Mouse (Mus musculus): ENCODE measurements around the gene Krt5. TPM values are rescaled to one million over a fixed set of nuclear protein-coding genes. Genes with fewer than 3 reads are reported as not detected.
"Not testable (repeated sequence)": the region's sequence is repeated elsewhere in the genome, so short reads cannot be mapped to it uniquely, and the experiment has no call there.

Krt5 gene
- polyA plus RNA-seq, 1 experiment from 2014 or later = 914 TPM

DNA sequence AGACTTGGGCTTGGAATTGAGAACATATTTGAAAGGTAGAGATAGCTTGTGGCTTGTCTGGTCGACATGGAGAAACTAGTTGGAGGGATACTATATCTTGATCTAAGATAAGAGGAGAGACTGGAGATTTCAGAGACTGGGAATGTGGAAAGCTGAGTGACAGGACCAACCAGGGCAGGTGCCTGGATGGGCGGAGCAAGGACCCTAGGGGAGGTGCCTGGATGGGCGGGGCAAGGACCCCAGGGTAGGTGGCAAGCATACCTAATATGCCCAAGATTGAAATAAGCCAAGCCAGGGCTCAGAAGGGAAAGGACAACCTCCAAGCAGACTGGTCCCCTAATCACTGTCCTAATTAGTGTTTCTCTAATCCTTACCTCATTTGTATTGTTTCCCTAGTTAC is 13.5 kb downstream of the Krt5 start:
- Histone ChIP-seq H3K9me3 (no peaks in the 10 kb centered on the region), H3K9ac (no peak overlapping the region), H3K4me2 (no peak overlapping the region), H3K27me3 (no peaks in the 10 kb centered on the region), H3K4me3 (no peak overlapping the region), H3K36me3 (no peaks in the 10 kb centered on the region), H3K4me1 (no peaks in the 10 kb centered on the region), H3K27ac (no peak overlapping the region)
- WGBS = 49% methylated on average over 3 of the region's 3 CpGs
- ATAC-seq (ENCODE audit: insufficient number of reproducible peaks, low FRiP score, low TSS enrichment, low read depth) = no peak

GRCm38 (mm10) chr15:101697326-101698188 is 15.1 kb downstream of the Krt5 start:
- 69% methylated on average over 8 of the region's 8 CpGs for WGBS
- Histone ChIP-seq H3K27me3 (no peaks in the 10 kb centered on the region), H3K9ac (no peak overlapping the region), H3K4me1 (no peaks in the 10 kb centered on the region), H3K9me3 (no peaks in the 10 kb centered on the region), H3K27ac (no peak overlapping the region), H3K4me2 (no peak overlapping the region), H3K36me3 (no peaks in the 10 kb centered on the region), H3K4me3 (no peak overlapping the region)
- ATAC-seq (ENCODE audit: insufficient number of reproducible peaks, low FRiP score, low TSS enrichment, low read depth) = no peak

DNA sequence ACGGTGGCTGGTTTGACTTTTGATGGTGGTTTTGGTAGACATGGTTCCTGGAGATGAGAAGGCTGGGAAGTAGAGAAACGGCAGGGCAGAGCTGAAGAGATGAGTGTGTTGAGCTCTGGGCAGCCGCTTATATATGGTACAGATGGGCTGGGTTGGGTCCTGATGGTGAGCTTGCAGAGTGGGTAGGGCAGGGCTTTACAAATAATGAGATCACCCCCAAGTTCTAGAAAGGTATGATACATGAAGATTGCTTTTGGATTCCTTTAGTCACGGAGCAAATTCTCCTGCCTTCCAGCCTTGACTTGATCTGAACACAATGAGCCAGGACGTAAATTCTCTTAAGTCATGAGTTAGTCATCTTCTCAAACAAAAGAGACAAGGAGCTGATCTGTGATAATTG is 18.5 kb downstream of the Krt5 start, which contains the start of gene Krt6a:
Gene Krt6a, minus strand, starts transcription at position 101 of the 400 bp plus-strand sequence.
- H3K27me3 ChIP-seq = no peaks in the 10 kb centered on the region
- WGBS = 77% methylated on average over 5 of the region's 5 CpGs
- no peak within 1 kb of the TSS for H3K9ac ChIP-seq
- ATAC-seq (ENCODE audit: insufficient number of reproducible peaks, low FRiP score, low TSS enrichment, low read depth) = no peak
- no peaks in the 10 kb centered on the region for H3K36me3 ChIP-seq
- no peak within 1 kb of the TSS for H3K4me2 ChIP-seq
- no peaks in the 10 kb centered on the region for H3K4me1 ChIP-seq
- H3K9me3 ChIP-seq = no peaks in the 10 kb centered on the region
- H3K27ac ChIP-seq = no peak within 1 kb of the TSS
- no peak within 1 kb of the TSS for H3K4me3 ChIP-seq

GRCm38 (mm10) chr15:101690460-101690859 is 22.2 kb downstream of the Krt5 start:
- H3K36me3 ChIP-seq; H3K4me2 ChIP-seq; ATAC-seq (ENCODE audit: insufficient number of reproducible peaks, low FRiP score, low TSS enrichment, low read depth); H3K9me3 ChIP-seq; H3K9ac ChIP-seq; H3K27ac ChIP-seq; H3K4me1 ChIP-seq; H3K27me3 ChIP-seq; H3K4me3 ChIP-seq: not testable (repeated sequence)
- whole genome bisulfite sequencing = 87% methylated on average over 5 of the region's 5 CpGs

- no peak for ATAC-seq (ENCODE audit: insufficient number of reproducible peaks, low FRiP score, low TSS enrichment, low read depth)
- no peaks in the 10 kb centered on the region for H3K27me3 ChIP-seq
- H3K4me1 ChIP-seq = no peaks in the 10 kb centered on the region
- no peak overlapping the region for H3K4me2 ChIP-seq
- H3K9ac ChIP-seq = no peak overlapping the region
- no peak overlapping the region for H3K4me3 ChIP-seq
- H3K27ac ChIP-seq = no peak overlapping the region
- no peaks in the 10 kb centered on the region for H3K36me3 ChIP-seq
- 59% methylated on average over 2 of the region's 2 CpGs for WGBS
- no peaks in the 10 kb centered on the region for H3K9me3 ChIP-seq
Observed at GRCm38 (mm10) chr15:101688161-101688560, 24.5 kb downstream of the Krt5 start.

DNA sequence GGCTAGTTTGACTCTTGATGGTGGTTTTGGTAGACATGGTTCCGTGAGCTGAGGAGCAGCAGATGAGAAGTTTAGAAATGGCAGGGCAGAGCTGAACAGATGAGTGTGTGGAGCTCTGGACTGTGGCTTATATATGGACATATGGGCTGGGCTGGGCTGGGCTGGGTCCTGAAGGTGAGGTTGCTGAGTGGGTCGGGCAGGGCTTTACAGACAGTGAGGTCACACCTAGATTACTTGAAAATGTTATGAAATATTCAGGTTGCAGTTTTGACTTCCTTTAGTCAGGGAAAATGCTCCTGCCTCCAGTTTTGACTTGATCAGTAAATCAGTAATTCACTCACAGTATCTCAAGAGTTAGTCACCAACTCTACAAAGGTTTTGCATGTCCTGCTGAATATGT is 32.5 kb downstream of the Krt5 start, which contains the start of gene Krt6b:
Gene Krt6b, minus strand, starts transcription at position 101 of the 400 bp plus-strand sequence.
- H3K9me3 ChIP-seq = no peaks in the 10 kb centered on the region
- H3K9ac ChIP-seq = no peak within 1 kb of the TSS
- H3K4me1 ChIP-seq = no peaks in the 10 kb centered on the region
- WGBS = 83% methylated on average over 2 of the region's 2 CpGs
- H3K4me3 ChIP-seq = no peak within 1 kb of the TSS
- no peak within 1 kb of the TSS for H3K27ac ChIP-seq
- no peaks in the 10 kb centered on the region for H3K27me3 ChIP-seq
- no peak for ATAC-seq (ENCODE audit: insufficient number of reproducible peaks, low FRiP score, low TSS enrichment, low read depth)
- H3K4me2 ChIP-seq = no peak within 1 kb of the TSS
- no peaks in the 10 kb centered on the region for H3K36me3 ChIP-seq

GRCm38 (mm10) chr15:101675978-101676377 is 36.7 kb downstream of the Krt5 start:
- Histone ChIP-seq H3K9ac (no peak overlapping the region), H3K27ac (no peak overlapping the region)
- 81% methylated on average over 1 of the region's 1 CpGs for WGBS

More at GRCm38 (mm10) chr15:101675978-101676377, 36.7 kb downstream of the Krt5 start:
- Histone ChIP-seq H3K27me3 (no peaks in the 10 kb centered on the region), H3K4me1 (no peaks in the 10 kb centered on the region), H3K36me3 (no peaks in the 10 kb centered on the region), H3K4me3 (no peak overlapping the region), H3K4me2 (no peak overlapping the region), H3K9me3 (no peaks in the 10 kb centered on the region)
- ATAC-seq (ENCODE audit: insufficient number of reproducible peaks, low FRiP score, low TSS enrichment, low read depth) = no peak

Small RNAs within 50 kb of the gene (microRNA-seq; reads per million reads assigned to microRNA genes)
- gene Gm44323 (not detected), gene Gm44342 (not detected), gene Gm44383 (not detected)

Other genes starting within 250 kb of the Krt5 start
- gene Krt81, start 249.1 kb downstream of the Krt5 start, polyA plus RNA-seq (2015; fragmentation: Nextera tagmentation; extraction: Ambion mirVana) = 0.35 and 1.3 TPM in 2 replicates
- gene Krt86, start 239.4 kb downstream of the Krt5 start, polyA plus RNA-seq (2015; fragmentation: Nextera tagmentation; extraction: Ambion mirVana) = 0.27 and 0.28 TPM in 2 replicates
- 0.58 and 1.7 TPM in 2 replicates for gene Krt83, start 221.4 kb downstream of the Krt5 start, polyA plus RNA-seq (2015; fragmentation: Nextera tagmentation; extraction: Ambion mirVana)
- gene Gm49425, start 195.6 kb downstream of the Krt5 start, polyA plus RNA-seq (2015; fragmentation: Nextera tagmentation; extraction: Ambion mirVana) = 4.4 and 6.7 TPM in 2 replicates
- gene Krt84, start 180.1 kb downstream of the Krt5 start, polyA plus RNA-seq (2015; fragmentation: Nextera tagmentation; extraction: Ambion mirVana) = 54.7 and 75.1 TPM in 2 replicates
- not detected in 2 replicates for gene Krt82, start 162.2 kb downstream of the Krt5 start, polyA plus RNA-seq (2015; fragmentation: Nextera tagmentation; extraction: Ambion mirVana)
- gene Krt90, start 149.9 kb downstream of the Krt5 start, polyA plus RNA-seq (2015; fragmentation: Nextera tagmentation; extraction: Ambion mirVana) = 1.2 TPM in 2 replicates
- gene Krt75, start 139.0 kb downstream of the Krt5 start, polyA plus RNA-seq (2015; fragmentation: Nextera tagmentation; extraction: Ambion mirVana) = 2.0 and 2.8 TPM in 2 replicates
- gene Gm5414, start 84.7 kb downstream of the Krt5 start, polyA plus RNA-seq (2015; fragmentation: Nextera tagmentation; extraction: Ambion mirVana) = not detected in 2 replicates
- gene Gm5478, start 65.5 kb downstream of the Krt5 start, polyA plus RNA-seq (2015; fragmentation: Nextera tagmentation; extraction: Ambion mirVana) = not detected in 2 replicates
- 5.0 and 8.8 TPM in 2 replicates for gene Krt6b, start 32.6 kb downstream of the Krt5 start, polyA plus RNA-seq (2015; fragmentation: Nextera tagmentation; extraction: Ambion mirVana)
- 290 and 312 TPM in 2 replicates for gene Krt6a, start 18.6 kb downstream of the Krt5 start, polyA plus RNA-seq (2015; fragmentation: Nextera tagmentation; extraction: Ambion mirVana)
- not detected in 2 replicates for gene Krt71, start 30.2 kb upstream of the Krt5 start, polyA plus RNA-seq (2015; fragmentation: Nextera tagmentation; extraction: Ambion mirVana)
- gene Krt72, start 73.6 kb upstream of the Krt5 start, polyA plus RNA-seq (2015; fragmentation: Nextera tagmentation; extraction: Ambion mirVana) = 0.27 and 0.63 TPM in 2 replicates
- 0.09 TPM in 1 of 2 replicates, not detected in the other for gene Krt73, start 89.4 kb upstream of the Krt5 start, polyA plus RNA-seq (2015; fragmentation: Nextera tagmentation; extraction: Ambion mirVana)
- 0.87 and 1.2 TPM in 2 replicates for gene Krt2, start 105.3 kb upstream of the Krt5 start, polyA plus RNA-seq (2015; fragmentation: Nextera tagmentation; extraction: Ambion mirVana)
- 1,050 and 1,170 TPM in 2 replicates for gene Krt1, start 137.9 kb upstream of the Krt5 start, polyA plus RNA-seq (2015; fragmentation: Nextera tagmentation; extraction: Ambion mirVana)
- 151 and 157 TPM in 2 replicates for gene Krt77, start 156.8 kb upstream of the Krt5 start, polyA plus RNA-seq (2015; fragmentation: Nextera tagmentation; extraction: Ambion mirVana)
- 0.14 TPM in 1 of 2 replicates, not detected in the other for gene Krt76, start 180.0 kb upstream of the Krt5 start, polyA plus RNA-seq (2015; fragmentation: Nextera tagmentation; extraction: Ambion mirVana)
- gene Krt4, start 211.8 kb upstream of the Krt5 start, polyA plus RNA-seq (2015; fragmentation: Nextera tagmentation; extraction: Ambion mirVana) = 557 and 616 TPM in 2 replicates
- 1.2 and 1.3 TPM in 2 replicates for gene Krt79, start 227.4 kb upstream of the Krt5 start, polyA plus RNA-seq (2015; fragmentation: Nextera tagmentation; extraction: Ambion mirVana)
- 13.3 and 15.6 TPM in 2 replicates for gene Krt78, start 241.4 kb upstream of the Krt5 start, polyA plus RNA-seq (2015; fragmentation: Nextera tagmentation; extraction: Ambion mirVana)

Data from limb, embryonic 15.5 days (tissue).